ENCODE assay signal across 9 mouse cellular contexts in genomic region chr2:163152340-163153033, GRCm38 (mm10). TPM values are rescaled to one million over a fixed set of nuclear protein-coding genes. Genes with fewer than 3 reads are reported as not detected.
A peak's percentile ranks its signal among the peaks of the same experiment; 100 is the strongest.
DNase-seq lines count a peak whose midpoint lies in the region; ATAC-seq and TF ChIP-seq lines count a peak whose summit lies in the region.
"Had no signal": no experiment of that assay in that cellular context is flagged by ENCODE, and none has a peak within 500 bp of the region (broad histone marks: within the 10 kb centered on the region; RNA-seq: fewer than 3 reads in every experiment).

No protein-coding gene starts in this region.

- no peaks in the 10 kb centered on the region for H3K36me3 ChIP-seq in hindbrain, embryonic 12.5 days
- H3K36me3 ChIP-seq in limb, embryonic 10.5 days, result no peaks in the 10 kb centered on the region

- TF ChIP-seq CTCF in gastrocnemius, adult 2 months (IDR thresholded peaks at IDR 0.05), result no peak

- H3K4me1 ChIP-seq in hindbrain, embryonic 12.5 days, result peaks cover 19% of the 10 kb centered on the region
- no peaks in the 10 kb centered on the region for H3K4me1 ChIP-seq in limb, embryonic 10.5 days

- H3K9me3 ChIP-seq in hindbrain, embryonic 12.5 days (replicated peaks), result no peaks in the 10 kb centered on the region
- H3K9me3 ChIP-seq in limb, embryonic 10.5 days (replicated peaks), result no peaks in the 10 kb centered on the region

- peak; percentile 32 for DNase-seq in gastrocnemius, adult 2 months
- DNase-seq in gastrocnemius, postnatal 25 days, result no peak
- peak; percentile 88 for DNase-seq in embryo, embryonic 10.5 days (ENCODE audit: low spot score)
- peak; percentile 49 for DNase-seq in limb, embryonic 10.5 days (ENCODE audit: low spot score)
- DNase-seq in right cerebral cortex, postnatal 36 days (ENCODE audit: low spot score in 2 of 2), result peak; percentile 87 to 88
- no peak for DNase-seq in spleen, postnatal 36 days (ENCODE audit: low spot score in 2 of 2)

- H3K27me3 ChIP-seq in hindbrain, embryonic 12.5 days, result no peaks in the 10 kb centered on the region
- no peaks in the 10 kb centered on the region for H3K27me3 ChIP-seq in limb, embryonic 10.5 days (ENCODE audit: low read depth, poor library complexity, severe bottlenecking)

- H3K27ac ChIP-seq in gastrocnemius, adult 2 months, result no peak overlapping the region
- peak overlapping the region; percentile 49 for H3K27ac ChIP-seq in hindbrain, embryonic 12.5 days
- no peak overlapping the region for H3K27ac ChIP-seq in limb, embryonic 10.5 days
- H3K27ac ChIP-seq: macrophage had no signal

- no peak overlapping the region for H3K9ac ChIP-seq in hindbrain, embryonic 12.5 days

- WGBS in hindbrain, embryonic 12.5 days, result 52% methylated on average over 22 of the region's 22 CpGs
- 82% methylated on average over 22 of the region's 22 CpGs for WGBS in limb, embryonic 10.5 days

- H3K4me3 ChIP-seq in gastrocnemius, adult 2 months, result no peak overlapping the region
- no peak overlapping the region for H3K4me3 ChIP-seq in hindbrain, embryonic 12.5 days
- no peak overlapping the region for H3K4me3 ChIP-seq in limb, embryonic 10.5 days

- 0 out of 2 replicates have a peak overlapping the region, but pooled peaks have one; percentile 21 for H3K4me2 ChIP-seq in hindbrain, embryonic 12.5 days (replicated peaks)

- intact Hi-C loops in gastrocnemius, adult 2 months (cut with DNase I), result no loop called here

- ATAC-seq in hindbrain, embryonic 12.5 days (ENCODE audit: low FRiP score), result peak; percentile 69
- ATAC-seq in monocyte, adult 5-6 weeks (replicated peaks; ENCODE audit: insufficient number of reproducible peaks, low FRiP score, low TSS enrichment, poor library complexity, severe bottlenecking), result no peak

RNA-seq across cellular contexts. Expression of gene Tox2, which starts 50.4 kb away (rescaled TPM):
- total RNA-seq in gastrocnemius, adult 2 months (2021), result under 1 TPM; 0.28 to 0.31 TPM
- total RNA-seq in gastrocnemius, postnatal 25 days (2021), result under 1 TPM; 0.10 to 0.32 TPM
- 24.6 and 25.1 TPM in 2 replicates for polyA plus RNA-seq in hindbrain, embryonic 12.5 days (2016; fragmentation: Nextera tagmentation; extraction: Ambion mirVana)
- 0.48 and 1.8 TPM in 2 replicates for polyA plus RNA-seq in limb, embryonic 10.5 days (2016; fragmentation: Nextera tagmentation; extraction: Ambion mirVana)
- total RNA-seq in monocyte, adult 5-6 weeks (2017), result not detected in 3 replicates

Comparison
In these comparisons a context has a peak if more than half of its experiments do, and no peak if none do; other contexts are left out.
1. DNase-seq: peak in gastrocnemius, adult 2 months (single experiment), embryo, embryonic 10.5 days (single experiment), limb, embryonic 10.5 days (single experiment) and right cerebral cortex, postnatal 36 days (2 of 2); none in gastrocnemius, postnatal 25 days (single experiment) and spleen, postnatal 36 days (0 of 2).